Mouse (Mus musculus): ENCODE measurements around the gene 1700010I14Rik.

GRCm38 (mm10) chr17:9002438-9002837, 14.3 kb downstream of the 1700010I14Rik start:
- TF ChIP-seq CTCF (IDR thresholded peaks at IDR 0.05; ENCODE audit: control insufficient read depth, insufficient read depth, insufficient replicate concordance, low read depth, low read length) (no peak), POLR2A (IDR thresholded peaks at IDR 0.05; ENCODE audit: control insufficient read depth, low read depth, low read length) (no peak)
